8 mouse cellular contexts compared by ENCODE assay signal in genomic region chr6:87578247-87578646, GRCm38 (mm10). TPM values are rescaled to one million over a fixed set of nuclear protein-coding genes. Genes with fewer than 3 reads are reported as not detected.
DNase-seq lines count a peak whose midpoint lies in the region; ATAC-seq and TF ChIP-seq lines count a peak whose summit lies in the region.
"Had no signal": no experiment of that assay in that cellular context is flagged by ENCODE, and none has a peak within 500 bp of the region (broad histone marks: within the 10 kb centered on the region; RNA-seq: fewer than 3 reads in every experiment).

No protein-coding gene starts in this region.

- peak; percentile 33 for DNase-seq in hindbrain, embryonic 11.5 days (ENCODE audit: low spot score)
- DNase-seq in liver, embryonic 14.5 days (ENCODE audit: low read depth in 3 of 3, low spot score in 3 of 3) = no peak
- no peak for DNase-seq in liver, embryonic 11.5 days (ENCODE audit: low spot score)
- DNase-seq in brain, adult 2 months (ENCODE audit: low read depth, low spot score) = peak; percentile 8
- DNase-seq in embryo, embryonic 10.5 days (ENCODE audit: low spot score) = peak; percentile 60
- DNase-seq in thymus, postnatal 14 days = no peak

- H3K27ac ChIP-seq in hindbrain, embryonic 11.5 days (ENCODE audit: low read depth, low read length) = no peak overlapping the region
- no peak overlapping the region for H3K27ac ChIP-seq in hindbrain, embryonic 13.5 days
- H3K27ac ChIP-seq in liver, embryonic 14.5 days = no peak overlapping the region
- H3K27ac ChIP-seq in liver, embryonic 11.5 days (ENCODE audit: low read depth, low read length) = no peak overlapping the region
- H3K27ac ChIP-seq: macrophage had no signal

- no peak overlapping the region for H3K4me2 ChIP-seq in hindbrain, embryonic 11.5 days (replicated peaks; ENCODE audit: low read depth, low read length)
- no peak overlapping the region for H3K4me2 ChIP-seq in hindbrain, embryonic 13.5 days
- no peak overlapping the region for H3K4me2 ChIP-seq in liver, embryonic 14.5 days (ENCODE audit: low read depth)
- no peak overlapping the region for H3K4me2 ChIP-seq in liver, embryonic 11.5 days

- H3K36me3 ChIP-seq in hindbrain, embryonic 11.5 days (ENCODE audit: control insufficient read depth, insufficient read depth, low read length) = no peaks in the 10 kb centered on the region
- 0 out of 2 replicates have a peak, but pooled peaks cover 7% of the 10 kb centered on the region for H3K36me3 ChIP-seq in hindbrain, embryonic 13.5 days
- H3K36me3 ChIP-seq in liver, embryonic 14.5 days (replicated peaks; ENCODE audit: control insufficient read depth, insufficient read depth, low read depth) = no peaks in the 10 kb centered on the region; the same call in none of the 2 replicates
- no peaks in the 10 kb centered on the region for H3K36me3 ChIP-seq in liver, embryonic 11.5 days (ENCODE audit: control insufficient read depth, insufficient read depth, low read length)

- WGBS in hindbrain, embryonic 11.5 days = 38% methylated on average over 9 of the region's 9 CpGs
- 37% methylated on average over 9 of the region's 9 CpGs for WGBS in hindbrain, embryonic 13.5 days
- WGBS in liver, embryonic 14.5 days (ENCODE audit: insufficient replicate concordance) = 50% methylated on average over 9 of the region's 9 CpGs
- WGBS in liver, embryonic 11.5 days = 48% methylated on average over 9 of the region's 9 CpGs

- TF ChIP-seq CTCF in liver, embryonic 14.5 days (IDR thresholded peaks at IDR 0.05; ENCODE audit: low read depth) = peak; percentile 24; the same call in 1 of the 2 replicates

- H3K4me1 ChIP-seq in hindbrain, embryonic 11.5 days (replicated peaks; ENCODE audit: control insufficient read depth, insufficient read depth, low read length) = no peaks in the 10 kb centered on the region
- H3K4me1 ChIP-seq in hindbrain, embryonic 13.5 days (replicated peaks) = no peaks in the 10 kb centered on the region
- peaks cover 17 to 18% of the 10 kb centered on the region in 2 experiments for H3K4me1 ChIP-seq in liver, embryonic 14.5 days (replicated peaks; ENCODE audit: control insufficient read depth in 2 of 2, insufficient read depth in 2 of 2, low read length in 1 of 2)
- peaks cover 14% of the 10 kb centered on the region for H3K4me1 ChIP-seq in liver, embryonic 11.5 days (replicated peaks; ENCODE audit: control insufficient read depth, insufficient read depth, low read length)

- no peak overlapping the region for H3K4me3 ChIP-seq in hindbrain, embryonic 11.5 days (ENCODE audit: low read depth, low read length)
- H3K4me3 ChIP-seq in hindbrain, embryonic 13.5 days = no peak overlapping the region
- no peak overlapping the region for H3K4me3 ChIP-seq in liver, embryonic 14.5 days (ENCODE audit: insufficient read depth in 1 of 2, low read depth in 2 of 2, low read length in 2 of 2)
- H3K4me3 ChIP-seq in liver, embryonic 11.5 days (ENCODE audit: low read depth, low read length) = no peak overlapping the region

- no peak for TF ChIP-seq EP300 in liver, embryonic 14.5 days (IDR thresholded peaks at IDR 0.05; ENCODE audit: low read depth)

- no peaks in the 10 kb centered on the region for H3K9me3 ChIP-seq in hindbrain, embryonic 11.5 days (ENCODE audit: control insufficient read depth, low read length)
- no peaks in the 10 kb centered on the region for H3K9me3 ChIP-seq in hindbrain, embryonic 13.5 days
- no peaks in the 10 kb centered on the region for H3K9me3 ChIP-seq in liver, embryonic 14.5 days (ENCODE audit: control insufficient read depth, low read length)
- no peaks in the 10 kb centered on the region for H3K9me3 ChIP-seq in liver, embryonic 11.5 days (ENCODE audit: control insufficient read depth, low read length)

- H3K27me3 ChIP-seq in hindbrain, embryonic 11.5 days (ENCODE audit: control insufficient read depth, insufficient read depth, low read length) = no peaks in the 10 kb centered on the region
- H3K27me3 ChIP-seq in hindbrain, embryonic 13.5 days = no peaks in the 10 kb centered on the region
- H3K27me3 ChIP-seq in liver, embryonic 14.5 days (ENCODE audit: control insufficient read depth, insufficient read depth, low read length) = no peaks in the 10 kb centered on the region
- no peaks in the 10 kb centered on the region for H3K27me3 ChIP-seq in liver, embryonic 11.5 days (replicated peaks; ENCODE audit: control insufficient read depth, insufficient read depth, low read length)

- no peak for ATAC-seq in hindbrain, embryonic 11.5 days (ENCODE audit: low FRiP score)
- ATAC-seq in hindbrain, embryonic 13.5 days (ENCODE audit: low FRiP score) = no peak
- ATAC-seq in liver, embryonic 14.5 days (ENCODE audit: insufficient read depth) = no peak
- ATAC-seq in liver, embryonic 11.5 days (replicated peaks; ENCODE audit: low FRiP score) = no peak

- H3K9ac ChIP-seq in hindbrain, embryonic 11.5 days (ENCODE audit: low read depth, low read length) = no peak overlapping the region
- no peak overlapping the region for H3K9ac ChIP-seq in hindbrain, embryonic 13.5 days
- no peak overlapping the region for H3K9ac ChIP-seq in liver, embryonic 14.5 days (replicated peaks)
- no peak overlapping the region for H3K9ac ChIP-seq in liver, embryonic 11.5 days (ENCODE audit: low read depth, low read length)

RNA-seq across cellular contexts. Expression of gene Prokr1, which starts 12.3 kb away (rescaled TPM):
- 2.8 and 3.6 TPM in 2 replicates for polyA plus RNA-seq in hindbrain, embryonic 11.5 days (2014; fragmentation: Nextera tagmentation; extraction: Ambion mirVana)
- 2.2 and 3.1 TPM in 2 replicates for polyA plus RNA-seq in hindbrain, embryonic 13.5 days (2015; fragmentation: Nextera tagmentation; extraction: Ambion mirVana)
- polyA plus RNA-seq in liver, embryonic 14.5 days (2012; rRNA removed) = 2.9 TPM in 2 replicates
- polyA plus RNA-seq in liver, embryonic 14.5 days (2014; fragmentation: Nextera tagmentation; extraction: Ambion mirVana) = 4.6 and 4.9 TPM in 2 replicates
- polyA plus RNA-seq in liver, embryonic 11.5 days (2014; fragmentation: Nextera tagmentation; extraction: Ambion mirVana) = 1.8 and 3.2 TPM in 2 replicates

RNA-seq across cellular contexts. Expression of gene Arhgap25, which starts 45.2 kb away (rescaled TPM):
- 2.6 and 3.2 TPM in 2 replicates for polyA plus RNA-seq in hindbrain, embryonic 11.5 days (2014; fragmentation: Nextera tagmentation; extraction: Ambion mirVana)
- 1.6 and 2.4 TPM in 2 replicates for polyA plus RNA-seq in hindbrain, embryonic 13.5 days (2015; fragmentation: Nextera tagmentation; extraction: Ambion mirVana)
- 1.2 and 1.5 TPM in 2 replicates for polyA plus RNA-seq in liver, embryonic 14.5 days (2012; rRNA removed)
- 2.3 and 2.6 TPM in 2 replicates for polyA plus RNA-seq in liver, embryonic 14.5 days (2014; fragmentation: Nextera tagmentation; extraction: Ambion mirVana)
- polyA plus RNA-seq in liver, embryonic 11.5 days (2014; fragmentation: Nextera tagmentation; extraction: Ambion mirVana) = 6.9 and 7.9 TPM in 2 replicates

Comparison
In these comparisons a context has a peak if more than half of its experiments do, and no peak if none do; other contexts are left out.
1. DNase-seq: peak in hindbrain, embryonic 11.5 days (single experiment), brain, adult 2 months (single experiment) and embryo, embryonic 10.5 days (single experiment); none in liver, embryonic 14.5 days (0 of 3), liver, embryonic 11.5 days (single experiment) and thymus, postnatal 14 days (single experiment).